Mouse (Mus musculus) spleen, postnatal 4 days (tissue): ENCODE data around the gene Arhgef17.

ENCODE experiments used
- DNase-seq, 2 experiments: peaks; one replicate each; pipeline ENCODE4 v3.0.0; 2022; ENCODE audit warnings: low spot score in 2 of 2

Gene Arhgef17

GRCm38 (mm10) chr7:100847131-100847530, 84.8 kb downstream of the Arhgef17 start:
- peak; percentile 14 to 62 for DNase-seq

- peak; percentile 22 to 63 for DNase-seq
Observed at GRCm38 (mm10) chr7:100846033-100846432, 85.9 kb downstream of the Arhgef17 start.

DNA sequence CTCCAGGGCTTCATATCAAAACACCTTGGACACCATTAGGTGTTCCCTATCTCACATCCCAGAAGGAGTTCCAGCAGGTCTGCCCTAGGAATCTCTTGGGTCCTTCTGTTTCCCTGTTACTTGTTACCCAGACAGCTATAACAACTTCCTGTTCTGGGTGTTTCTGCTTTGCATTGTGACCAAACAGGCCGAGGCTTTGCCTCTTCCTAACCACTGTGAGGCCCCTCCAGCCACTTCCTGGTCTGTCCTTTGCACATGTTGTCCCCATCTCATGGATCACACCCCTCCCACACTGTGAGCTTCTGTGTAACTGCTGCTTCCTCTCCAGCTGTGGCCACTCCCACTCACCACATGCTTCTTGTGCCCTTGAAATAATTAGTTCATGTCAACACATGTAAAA, 86.5 kb downstream of the Arhgef17 start:
- peak; percentile 75 to 83 for DNase-seq

GRCm38 (mm10) chr7:100845026-100845400, 86.9 kb downstream of the Arhgef17 start:
- DNase-seq = peak; percentile 19 to 67

- peak; percentile 82 to 83 for DNase-seq
Observed at GRCm38 (mm10) chr7:100844385-100845025, 87.4 kb downstream of the Arhgef17 start.

DNA sequence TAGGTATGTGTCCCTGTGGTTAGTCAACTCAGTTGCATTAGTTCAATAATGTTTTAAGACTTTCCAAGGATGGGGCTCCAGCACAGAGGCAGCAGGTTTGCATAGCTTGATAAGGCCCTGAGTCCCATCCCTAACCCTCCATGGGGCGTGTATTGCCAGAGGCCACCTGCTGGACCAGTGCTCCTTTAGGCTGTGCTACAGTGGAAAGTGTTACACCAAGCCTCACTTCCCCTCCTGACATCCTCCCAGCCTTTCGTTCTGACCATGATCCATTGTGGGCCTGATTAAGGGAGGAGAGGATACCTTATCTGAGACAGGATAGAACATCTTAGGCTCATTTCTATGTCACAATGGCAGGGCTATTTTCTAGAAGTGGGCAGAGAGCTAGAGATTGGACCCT, 88.0 kb downstream of the Arhgef17 start:
- peak; percentile 67 to 73 for DNase-seq

- DNase-seq = peak in 1 of 2 experiments; percentile 59
Observed at GRCm38 (mm10) chr7:100842175-100842574, 89.7 kb downstream of the Arhgef17 start.

- DNase-seq = peak; percentile 12 to 57
Observed at GRCm38 (mm10) chr7:100841608-100842007, 90.3 kb downstream of the Arhgef17 start.

DNA sequence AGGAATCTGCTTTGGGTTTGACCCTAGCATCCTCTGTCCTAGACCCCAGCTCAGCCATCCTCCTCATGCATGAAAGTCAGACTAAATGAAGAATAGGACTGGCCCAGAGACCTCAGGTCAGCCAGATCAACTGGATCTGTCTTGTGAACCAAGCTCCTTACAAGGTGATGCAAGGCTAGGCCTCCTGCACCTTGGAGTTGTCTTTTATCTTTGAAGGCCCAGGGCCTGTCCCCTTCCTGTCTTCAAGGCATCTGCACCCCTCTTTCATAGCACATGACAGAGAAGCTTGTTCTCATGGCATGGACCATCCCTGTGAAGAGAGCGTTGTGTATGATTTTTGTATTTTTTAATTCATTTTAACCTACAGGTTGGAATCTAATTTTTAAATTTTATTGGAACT, 91.0 kb downstream of the Arhgef17 start:
- peak in 1 of 2 experiments; percentile 13 for DNase-seq

- peak in 1 of 2 experiments; percentile 59 for DNase-seq
Observed at GRCm38 (mm10) chr7:100839632-100840402, 92.1 kb downstream of the Arhgef17 start.

- DNase-seq = no peak
Observed at GRCm38 (mm10) chr7:100837701-100838100, 94.2 kb downstream of the Arhgef17 start.

GRCm38 (mm10) chr7:100836657-100837056, 95.2 kb downstream of the Arhgef17 start:
- DNase-seq = peak in 1 of 2 experiments; percentile 56

DNA sequence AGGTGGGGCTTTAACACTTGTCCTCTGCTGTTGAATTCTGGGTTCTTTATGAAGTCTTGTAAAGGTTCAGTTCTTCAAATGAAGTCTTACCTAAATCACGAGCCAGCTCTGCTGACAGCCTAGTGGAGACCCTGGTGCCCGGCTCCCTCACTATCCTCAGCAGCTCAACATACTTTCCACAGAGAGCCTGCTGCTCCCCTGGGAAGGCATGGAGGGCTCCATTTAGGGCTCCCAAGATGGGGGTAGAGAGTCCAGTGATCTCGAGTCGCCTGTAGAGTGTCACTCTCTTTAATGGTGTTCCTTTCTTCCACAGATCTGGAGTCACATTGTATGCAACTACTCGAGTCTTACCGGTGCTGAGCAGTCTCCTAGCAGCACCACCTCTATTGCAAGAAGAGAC, 96.2 kb downstream of the Arhgef17 start:
- no peak for DNase-seq

DNA sequence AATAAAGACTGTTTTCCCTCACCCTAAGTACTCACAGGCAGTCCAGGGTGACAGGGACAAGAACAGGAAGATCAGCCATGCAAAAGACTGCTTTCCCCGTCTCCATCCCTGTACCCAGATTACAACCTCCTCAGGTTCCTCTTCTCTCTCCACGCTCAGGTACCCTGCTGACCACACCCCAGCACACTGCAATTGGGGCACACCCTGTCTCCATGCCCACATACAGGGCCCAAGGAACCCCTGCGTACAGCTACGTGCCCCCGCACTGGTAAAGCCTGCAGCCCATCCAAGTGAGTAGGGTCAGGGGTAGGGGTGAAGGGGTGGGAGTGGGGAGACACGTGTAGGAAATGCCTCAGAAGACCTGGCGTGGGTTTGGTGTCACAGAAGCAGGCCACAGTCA, 96.7 kb downstream of the Arhgef17 start:
- DNase-seq = peak; percentile 23 to 62

- peak in 1 of 2 experiments; percentile 56 for DNase-seq
Observed at GRCm38 (mm10) chr7:100833859-100834258, 98.0 kb downstream of the Arhgef17 start.

DNA sequence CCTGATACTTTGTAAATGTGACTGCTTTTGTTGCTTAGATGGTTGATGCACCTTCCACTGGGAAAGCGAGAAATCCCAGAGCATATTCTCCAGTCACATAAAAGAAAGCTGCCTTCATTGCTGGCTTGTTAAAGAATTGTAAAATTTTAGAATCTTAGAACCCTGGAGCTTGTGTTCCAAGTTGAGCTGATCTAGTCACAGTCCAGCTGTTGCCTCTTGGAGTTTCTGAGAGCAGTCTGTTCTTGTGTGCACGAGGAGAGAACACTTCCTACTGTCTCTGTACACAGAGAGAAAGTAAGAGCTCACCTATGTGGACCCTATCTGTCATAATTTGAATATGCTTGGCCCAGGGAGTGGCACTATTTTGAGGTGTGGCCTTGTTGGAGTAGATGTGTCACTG, 103.4 kb downstream of the Arhgef17 start:
- DNase-seq = no peak

DNA sequence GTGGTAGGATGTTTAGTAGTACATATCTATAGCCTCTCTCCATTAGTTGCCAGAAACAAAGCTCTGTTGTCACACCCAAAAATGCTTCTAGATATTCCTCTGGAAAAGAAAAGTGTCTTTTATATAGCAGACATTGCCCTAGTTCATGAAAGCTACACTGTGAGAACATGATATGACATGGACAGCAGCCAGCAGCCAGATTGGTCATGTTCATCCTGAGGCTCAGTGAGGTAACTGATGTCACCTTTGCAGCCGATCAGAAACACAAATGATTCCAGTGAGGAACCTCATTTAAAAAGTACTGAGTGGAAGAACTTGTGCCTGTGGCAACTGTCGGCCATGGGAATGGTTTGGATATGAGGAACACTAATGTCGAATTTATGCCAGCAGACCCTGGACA, 107.2 kb downstream of the Arhgef17 start:
- DNase-seq = no peak
